Mouse (Mus musculus) midbrain, embryonic 12.5 days (tissue): ENCODE data around the gene Arl3. TPM values are rescaled to one million over a fixed set of nuclear protein-coding genes. Genes with fewer than 3 reads are reported as not detected.

Source experiments
- ATAC-seq: fragments of 200-750 bp; cut with Nextera tagmentation; 2 replicates; pipeline ENCODE4 v1.8.0; 2017; ENCODE audit warnings: low read depth, moderate TSS enrichment, moderate library complexity; ENCODE audit not compliant: low FRiP score
- H3K27ac ChIP-seq: fragments of 300-500 bp; sonication (generic); replicated peaks from 2 replicates; pipeline ENCODE4 v1.5.1; 2016; ENCODE audit warnings: mild to moderate bottlenecking
- H3K27me3 ChIP-seq: fragments of 300-500 bp; sonication (generic); 2 replicates; pipeline ENCODE4 v1.6.1; 2016; ENCODE audit warnings: mild to moderate bottlenecking
- H3K36me3 ChIP-seq: fragments of 300-500 bp; sonication (generic); 2 replicates; pipeline ENCODE4 v1.6.1; 2016
- H3K4me1 ChIP-seq: fragments of 300-500 bp; sonication (generic); 2 replicates; pipeline ENCODE4 v1.6.1; 2016
- H3K4me2 ChIP-seq: fragments of 300-500 bp; sonication (generic); replicated peaks from 2 replicates; pipeline ENCODE4 v1.6.1; 2016; ENCODE audit warnings: mild to moderate bottlenecking, moderate library complexity
- H3K4me3 ChIP-seq: fragments of 300-500 bp; sonication (generic); 2 replicates; pipeline ENCODE4 v1.5.1; 2016; ENCODE audit warnings: mild to moderate bottlenecking
- H3K9ac ChIP-seq: fragments of 300-500 bp; sonication (generic); replicated peaks from 2 replicates; pipeline ENCODE4 v1.6.1; 2016; ENCODE audit warnings: mild to moderate bottlenecking, moderate library complexity
- H3K9me3 ChIP-seq: fragments of 300-500 bp; sonication (generic); 2 replicates; pipeline ENCODE4 v1.6.1; 2016; ENCODE audit warnings: mild to moderate bottlenecking
- WGBS: fragments of 180-500 bp; shearing (Covaris S2); methylation state at CpG from one replicate; pipeline ENCODE4 v1.1.7; 2016; 5-methylcytosine and 5-hydroxymethylcytosine counted together
- polyA plus RNA-seq: library from polyadenylated mRNA; unstranded; fragments of >200 nt; fragmentation: Nextera tagmentation; extraction: Ambion mirVana; gene quantifications from 2 replicates; pipeline ENCODE4 v1.2.1, GENCODE M21; 2016

Gene Arl3
- polyA plus RNA-seq, 1 experiment from 2014 or later = 208 TPM

GRCm38 (mm10) chr19:46529601-46530448 lies 43.2 kb downstream of the Arl3 start:
- Histone ChIP-seq H3K27me3 (no peaks in the 10 kb centered on the region), H3K4me1 (peaks cover 94% of the 10 kb centered on the region), H3K4me3 (no peak overlapping the region), H3K36me3 (no peaks in the 10 kb centered on the region), H3K9ac (peak overlapping the region; percentile 45; the same call in 1 of the 2 replicates), H3K4me2 (peak overlapping the region; percentile 56), H3K27ac (peak overlapping the region; percentile 91), H3K9me3 (no peaks in the 10 kb centered on the region)
- WGBS = 4% methylated on average over 13 of the region's 13 CpGs
- no peak for ATAC-seq

DNA sequence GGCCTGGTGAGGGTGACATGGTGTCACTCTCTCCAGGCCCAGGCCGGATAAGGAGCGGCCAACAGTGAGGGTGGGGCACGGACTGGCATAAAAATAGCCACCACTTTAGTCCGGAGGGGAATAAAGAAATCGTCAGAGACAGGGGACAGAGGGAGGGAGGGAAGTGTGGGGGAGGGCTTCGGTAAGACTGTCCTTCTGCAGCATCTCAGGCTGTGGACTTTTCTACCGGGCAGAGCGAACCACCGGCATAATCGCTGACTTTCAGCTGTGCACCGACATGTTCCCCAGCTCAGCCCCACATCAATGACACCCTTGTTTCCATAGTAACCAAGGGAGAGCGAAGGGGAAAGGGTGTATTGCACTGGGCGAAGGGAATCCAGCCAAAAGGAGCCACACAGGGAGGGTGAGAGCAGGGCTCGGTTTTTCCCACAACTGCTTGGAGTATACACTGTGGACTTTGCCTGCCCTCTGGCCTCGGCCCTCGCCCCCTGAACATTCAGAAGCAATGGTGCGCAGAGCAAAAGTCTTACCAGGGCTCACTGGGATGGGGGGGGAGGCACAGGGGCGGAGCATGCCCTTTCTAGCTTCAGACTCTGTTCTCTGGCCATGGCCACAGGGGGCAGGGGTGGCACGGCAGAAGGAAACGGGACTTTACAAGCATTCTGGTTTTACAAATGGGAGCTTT lies 44.3 kb downstream of the Arl3 start:
- peak; percentile 58 for ATAC-seq
- H3K27ac ChIP-seq = peak overlapping the region; percentile 91
- H3K4me2 ChIP-seq = peak overlapping the region; percentile 56
- no peaks in the 10 kb centered on the region for H3K27me3 ChIP-seq
- peaks cover 98% of the 10 kb centered on the region for H3K4me1 ChIP-seq
- H3K9me3 ChIP-seq = no peaks in the 10 kb centered on the region
- H3K4me3 ChIP-seq = peak overlapping the region; percentile 17
- peak overlapping the region; percentile 45 for H3K9ac ChIP-seq
- WGBS = 2% methylated on average over 20 of the region's 20 CpGs
- H3K36me3 ChIP-seq = no peaks in the 10 kb centered on the region

DNA sequence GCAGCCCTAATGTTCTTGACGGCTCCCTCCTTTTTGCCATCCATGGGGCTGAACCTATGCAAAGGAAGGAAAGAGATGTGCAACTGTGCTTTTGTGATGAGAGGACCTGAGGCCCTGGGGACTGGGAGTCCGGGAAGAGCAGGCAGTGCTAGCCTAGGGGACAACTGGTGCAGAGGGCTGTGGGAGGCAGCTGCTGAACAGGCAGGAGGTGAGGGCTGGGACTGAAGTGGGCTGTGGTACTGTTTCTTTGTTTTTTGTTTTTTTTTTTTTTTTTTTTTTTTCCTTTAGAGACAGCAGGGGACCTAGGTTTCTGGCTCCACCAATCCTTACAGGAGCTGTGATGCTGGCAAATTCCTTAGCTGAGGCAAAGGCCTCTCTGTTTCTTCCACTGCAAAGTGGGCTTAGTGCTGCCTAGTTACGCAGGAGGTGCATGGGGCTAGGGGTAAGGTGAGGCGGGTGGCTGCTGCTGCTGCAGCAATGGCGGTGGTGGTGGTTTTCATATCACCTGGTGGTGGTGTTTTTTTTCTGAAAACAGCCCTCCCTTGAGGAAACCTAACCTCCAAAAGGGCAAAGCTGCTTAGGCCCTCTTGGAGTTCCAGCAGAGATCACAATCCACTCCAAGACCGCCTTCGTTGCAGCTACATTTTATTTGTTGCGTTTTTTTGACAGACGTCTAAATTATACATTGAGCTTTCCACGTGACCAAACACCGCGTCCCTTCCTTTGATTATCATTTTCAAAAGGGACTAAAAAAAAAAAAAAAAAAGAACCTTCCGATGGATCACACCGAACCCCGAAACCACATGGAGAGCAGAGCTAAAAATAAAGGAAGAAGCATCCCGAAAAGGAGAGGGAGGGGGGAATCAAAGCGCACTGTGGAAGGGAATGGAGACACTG lies 45.1 kb downstream of the Arl3 start:
- WGBS = 5% methylated on average over 17 of the region's 17 CpGs
- Histone ChIP-seq H3K9me3 (no peaks in the 10 kb centered on the region), H3K4me1 (peaks cover 98% of the 10 kb centered on the region), H3K27ac (peak overlapping the region; percentile 91), H3K27me3 (no peaks in the 10 kb centered on the region), H3K36me3 (no peaks in the 10 kb centered on the region), H3K4me3 (peak overlapping the region; percentile 17), H3K4me2 (peak overlapping the region; percentile 56), H3K9ac (peak overlapping the region; percentile 45)
- ATAC-seq = no peak

- Histone ChIP-seq H3K9me3 (no peaks in the 10 kb centered on the region), H3K9ac (no peak overlapping the region), H3K4me2 (no peak overlapping the region), H3K27ac (peak overlapping the region; percentile 16; the same call in 1 of the 2 replicates), H3K27me3 (no peaks in the 10 kb centered on the region), H3K4me1 (peaks cover 85% of the 10 kb centered on the region), H3K4me3 (no peak overlapping the region), H3K36me3 (no peaks in the 10 kb centered on the region)
- ATAC-seq = no peak
- 44% methylated on average over 10 of the region's 10 CpGs for WGBS
These were observed 47.0 kb downstream of the Arl3 start for GRCm38 (mm10) chr19:46525691-46526631.

DNA sequence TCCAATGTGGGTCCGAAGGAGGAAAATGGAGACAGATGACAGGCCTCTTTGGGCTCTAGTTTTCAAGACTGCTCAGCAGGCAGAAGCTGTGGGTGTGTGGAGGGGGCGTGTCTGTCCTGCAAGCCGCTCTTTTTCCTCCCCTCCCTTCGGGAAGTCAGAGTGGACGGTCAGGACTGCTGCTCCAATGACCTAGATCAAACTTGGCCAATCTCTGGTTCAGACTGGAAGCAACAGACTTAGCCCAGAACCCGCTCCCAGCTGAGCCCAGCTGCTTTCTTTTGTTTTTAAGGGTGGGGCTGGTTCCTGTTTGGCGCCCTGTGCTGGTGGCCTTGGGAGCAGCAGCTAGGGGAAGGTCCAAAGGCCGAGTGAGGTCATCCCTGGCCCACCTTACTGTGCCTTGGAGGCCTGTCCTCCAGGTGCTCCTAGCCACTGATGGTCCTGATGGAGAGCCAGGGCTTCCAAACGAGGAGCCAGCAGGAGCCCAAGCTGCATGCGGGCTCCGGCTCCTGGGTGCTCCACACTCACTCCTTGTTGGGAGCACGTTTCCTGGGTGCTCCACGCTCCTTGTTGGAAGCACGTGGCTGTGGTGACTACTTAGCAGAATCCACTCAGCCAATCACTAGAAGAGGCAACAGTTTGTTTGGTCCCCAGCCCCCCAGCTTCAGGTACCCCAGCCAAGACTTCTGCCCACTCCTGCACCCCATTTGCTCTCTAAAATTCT lies 48.2 kb downstream of the Arl3 start:
- Histone ChIP-seq H3K9me3 (no peaks in the 10 kb centered on the region), H3K36me3 (no peaks in the 10 kb centered on the region), H3K27me3 (no peaks in the 10 kb centered on the region), H3K4me1 (peaks cover 73% of the 10 kb centered on the region), H3K9ac (0 out of 2 replicates have a peak overlapping the region, but pooled peaks have one; percentile 42), H3K4me3 (no peak overlapping the region), H3K4me2 (peak overlapping the region; percentile 49), H3K27ac (peak overlapping the region; percentile 83)
- WGBS = 23% methylated on average over 14 of the region's 14 CpGs
- ATAC-seq = no peak

GRCm38 (mm10) chr19:46524152-46524544 lies 48.9 kb downstream of the Arl3 start:
- peaks cover 70% of the 10 kb centered on the region for H3K4me1 ChIP-seq
- no peaks in the 10 kb centered on the region for H3K9me3 ChIP-seq
- ATAC-seq = peak; percentile 17; the same call in 1 of the 2 replicates
- peak overlapping the region; percentile 49 for H3K4me2 ChIP-seq
- peak overlapping the region; percentile 83 for H3K27ac ChIP-seq
- peak overlapping the region; percentile 42 for H3K9ac ChIP-seq
- H3K4me3 ChIP-seq = peak overlapping the region; percentile 16; the same call in 1 of the 2 replicates
- WGBS = 8% methylated on average over 6 of the region's 6 CpGs
- no peaks in the 10 kb centered on the region for H3K36me3 ChIP-seq
- H3K27me3 ChIP-seq = no peaks in the 10 kb centered on the region

- H3K36me3 ChIP-seq = no peaks in the 10 kb centered on the region
- H3K9me3 ChIP-seq = no peaks in the 10 kb centered on the region
- peak overlapping the region; percentile 16 for H3K4me3 ChIP-seq
- H3K4me1 ChIP-seq = peaks cover 70% of the 10 kb centered on the region
- H3K9ac ChIP-seq = peak overlapping the region; percentile 42
- 1% methylated on average over 20 of the region's 20 CpGs for WGBS
- no peaks in the 10 kb centered on the region for H3K27me3 ChIP-seq
- peak; percentile 94 for ATAC-seq
- peak overlapping the region; percentile 49 for H3K4me2 ChIP-seq
- peak overlapping the region; percentile 83 for H3K27ac ChIP-seq
These were observed 49.4 kb downstream of the Arl3 start for GRCm38 (mm10) chr19:46523480-46524151.

DNA sequence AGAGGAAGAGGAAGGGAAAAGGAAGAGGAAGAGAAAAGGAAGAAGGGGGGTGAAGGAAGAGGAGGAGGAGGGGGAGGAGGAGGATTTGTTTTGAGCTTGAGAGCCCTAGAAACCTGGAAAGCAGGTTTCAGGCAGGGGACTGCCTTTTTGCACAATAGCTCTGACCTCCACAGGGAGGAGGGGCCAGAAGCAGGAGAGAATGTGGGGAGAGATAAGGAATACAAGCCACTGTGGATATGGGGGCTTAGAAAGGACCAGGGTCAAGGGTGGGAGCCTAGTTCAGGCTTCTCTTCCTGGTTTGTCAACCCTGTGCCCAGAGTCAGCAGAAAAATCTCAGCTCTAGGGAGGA lies 49.9 kb downstream of the Arl3 start:
- Histone ChIP-seq H3K27ac (peak overlapping the region; percentile 83), H3K27me3 (no peaks in the 10 kb centered on the region), H3K9me3 (no peaks in the 10 kb centered on the region), H3K36me3 (no peaks in the 10 kb centered on the region), H3K4me2 (peak overlapping the region; percentile 49), H3K9ac (peak overlapping the region; percentile 42; the same call in 1 of the 2 replicates), H3K4me3 (no peak overlapping the region; the same call in 1 of the 2 replicates), H3K4me1 (peaks cover 70% of the 10 kb centered on the region)
- ATAC-seq = no peak

- ATAC-seq = no peak
- Histone ChIP-seq H3K9me3 (no peaks in the 10 kb centered on the region), H3K27me3 (no peaks in the 10 kb centered on the region), H3K27ac (peak overlapping the region; percentile 83; the same call in 1 of the 2 replicates), H3K4me2 (no peak overlapping the region), H3K36me3 (no peaks in the 10 kb centered on the region), H3K4me1 (peaks cover 70% of the 10 kb centered on the region), H3K4me3 (no peak overlapping the region), H3K9ac (no peak overlapping the region)
- 47% methylated on average over 15 of the region's 15 CpGs for WGBS
These were observed 50.5 kb downstream of the Arl3 start for GRCm38 (mm10) chr19:46522433-46523044.

GRCm38 (mm10) chr19:46521698-46522097 lies 51.3 kb downstream of the Arl3 start:
- H3K9ac ChIP-seq = no peak overlapping the region
- no peak for ATAC-seq
- 0 out of 2 replicates have a peak, but pooled peaks cover under 1% of the 10 kb centered on the region for H3K36me3 ChIP-seq
- peaks cover 71% of the 10 kb centered on the region for H3K4me1 ChIP-seq
- H3K4me3 ChIP-seq = no peak overlapping the region
- H3K9me3 ChIP-seq = no peaks in the 10 kb centered on the region
- no peak overlapping the region for H3K4me2 ChIP-seq
- H3K27ac ChIP-seq = no peak overlapping the region
- H3K27me3 ChIP-seq = no peaks in the 10 kb centered on the region
